Mouse (Mus musculus): ENCODE data around the gene Tcf3.

The Tcf3 gene

GRCm38 (mm10) chr10:80385811-80386734 is 47.4 kb downstream of the Tcf3 start:
- in situ Hi-C loops (cut with MboI, MseI), result no loop called here

GRCm38 (mm10) chr10:80385310-80385709 is 48.1 kb downstream of the Tcf3 start:
- in situ Hi-C loops (cut with MboI, MseI), result no loop called here

GRCm38 (mm10) chr10:80384709-80385108 is 48.7 kb downstream of the Tcf3 start:
- in situ Hi-C loops (cut with MboI, MseI), result no loop called here

- in situ Hi-C loops (cut with MboI, MseI), result no loop called here
Observed at GRCm38 (mm10) chr10:80384115-80384639, 49.3 kb downstream of the Tcf3 start.

GRCm38 (mm10) chr10:80383431-80383830 is 50.0 kb downstream of the Tcf3 start:
- in situ Hi-C loops (cut with MboI, MseI), result no loop called here

GRCm38 (mm10) chr10:80382641-80383365 is 50.6 kb downstream of the Tcf3 start:
- in situ Hi-C loops (cut with MboI, MseI), result no loop called here

GRCm38 (mm10) chr10:80377716-80378115 is 55.7 kb downstream of the Tcf3 start:
- in situ Hi-C loops (cut with MboI, MseI), result no loop called here

GRCm38 (mm10) chr10:80376160-80376559 is 57.3 kb downstream of the Tcf3 start:
- in situ Hi-C loops (cut with MboI, MseI), result no loop called here

- in situ Hi-C loops (cut with MboI, MseI), result no loop called here
Observed at GRCm38 (mm10) chr10:80374063-80374462, 59.4 kb downstream of the Tcf3 start.

GRCm38 (mm10) chr10:80372706-80373105 is 60.7 kb downstream of the Tcf3 start:
- in situ Hi-C loops (cut with MboI, MseI), result no loop called here

- in situ Hi-C loops (cut with MboI, MseI), result no loop called here
Observed at GRCm38 (mm10) chr10:80371983-80372382, 61.5 kb downstream of the Tcf3 start.

- in situ Hi-C loops (cut with MboI, MseI), result no loop called here
Observed at GRCm38 (mm10) chr10:80371411-80371966, 62.0 kb downstream of the Tcf3 start.

GRCm38 (mm10) chr10:80369995-80370747 is 63.3 kb downstream of the Tcf3 start:
- in situ Hi-C loops (cut with MboI, MseI), result no loop called here

- in situ Hi-C loops (cut with MboI, MseI), result no loop called here
Observed at GRCm38 (mm10) chr10:80368392-80368791, 65.1 kb downstream of the Tcf3 start.

- in situ Hi-C loops (cut with MboI, MseI), result no loop called here
Observed at GRCm38 (mm10) chr10:80367954-80368353, 65.5 kb downstream of the Tcf3 start.

- in situ Hi-C loops (cut with MboI, MseI), result no loop called here
Observed at GRCm38 (mm10) chr10:80365736-80366135, 67.7 kb downstream of the Tcf3 start.

GRCm38 (mm10) chr10:80363734-80364133 is 69.7 kb downstream of the Tcf3 start:
- in situ Hi-C loops (cut with MboI, MseI), result no loop called here
